Mouse (Mus musculus) right cerebral cortex, adult 2 months (tissue): Measurements from ENCODE around the gene Tubb1.

Experiments
- DNase-seq, 2 experiments: peaks; one replicate each; pipeline ENCODE4 v3.0.0; 2021 to 2022; ENCODE audit warnings: low spot score in 2 of 2

Gene Tubb1

DNA sequence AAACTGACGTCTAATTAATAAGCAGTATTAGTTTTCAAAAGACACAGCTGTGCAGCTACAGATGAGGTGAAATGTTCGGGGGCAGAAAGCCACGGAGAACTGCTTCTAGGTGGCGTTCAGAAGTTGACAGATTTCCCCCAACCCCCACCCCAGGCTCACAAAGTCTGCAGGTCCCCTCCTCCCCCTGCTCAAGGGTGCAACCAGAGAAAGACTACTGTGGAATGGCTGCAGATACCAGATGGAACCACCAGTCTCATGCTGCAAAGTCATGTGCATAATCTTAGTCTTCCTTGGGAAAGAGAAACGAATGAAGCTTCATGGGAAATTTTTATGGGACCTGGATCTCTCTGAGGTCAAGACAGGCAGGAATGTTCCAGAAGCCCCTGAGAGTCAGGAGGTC lies 51.8 kb downstream of the Tubb1 start:
- no peak for DNase-seq

DNA sequence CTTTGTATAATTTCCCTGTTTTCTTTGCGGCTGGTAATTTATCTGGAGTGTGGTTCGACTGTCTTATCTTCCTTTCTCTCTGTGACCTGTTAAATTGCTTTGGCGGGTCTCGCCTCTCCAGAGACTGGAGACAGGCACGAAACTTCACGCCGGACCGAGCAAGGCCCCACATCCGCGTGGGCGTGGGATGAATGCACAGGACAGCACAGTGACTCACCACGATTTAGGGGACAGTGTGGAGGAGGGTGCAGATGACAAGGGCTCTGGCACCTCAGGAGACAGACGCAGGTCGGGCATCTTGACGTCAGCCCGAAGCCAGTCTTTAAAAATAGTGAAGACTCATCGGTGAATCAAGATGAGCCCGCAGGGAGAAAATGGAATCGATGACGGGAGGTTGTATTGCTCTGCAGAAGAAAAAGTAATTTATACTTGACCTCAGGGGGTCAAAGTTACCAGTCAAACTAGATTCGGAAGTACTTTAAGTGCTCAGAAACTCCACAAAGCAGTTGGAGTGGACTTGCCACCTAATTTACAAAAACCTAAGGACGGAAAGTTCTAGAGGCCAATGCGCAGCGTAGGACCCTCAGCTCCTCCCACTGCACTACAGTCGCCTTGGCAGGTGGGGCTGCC lies 52.5 kb downstream of the Tubb1 start:
- peak; percentile 14 to 26 for DNase-seq
